In genomic region chr4:46628873-46629272, GRCm38 (mm10) we compare ENCODE assay signal across 17 mouse cellular contexts. TPM values are rescaled to one million over a fixed set of nuclear protein-coding genes. Genes with fewer than 3 reads are reported as not detected.
DNase-seq lines count a peak whose midpoint lies in the region; ATAC-seq and TF ChIP-seq lines count a peak whose summit lies in the region.
"Had no signal": no experiment of that assay in that cellular context is flagged by ENCODE, and none has a peak within 500 bp of the region (broad histone marks: within the 10 kb centered on the region; RNA-seq: fewer than 3 reads in every experiment).

No protein-coding gene starts in this region.

- in situ Hi-C loops in ES-E14 (cut with MboI; ENCODE audit: low sequenced_read_pairs in 2 of 2, unreplicated experiment in 2 of 2) = no loop called here

- H3K4me2 ChIP-seq in heart, embryonic 11.5 days = peak overlapping the region; percentile 31; the same call in 1 of the 2 replicates
- peak overlapping the region; percentile 37 for H3K4me2 ChIP-seq in kidney, embryonic 15.5 days
- H3K4me2 ChIP-seq: forebrain, embryonic 15.5 days; liver, embryonic 11.5 days; lung, embryonic 14.5 days had no signal

- H3K27ac ChIP-seq in heart, embryonic 11.5 days (ENCODE audit: low read depth, low read length) = no peak overlapping the region
- 0 out of 2 replicates have a peak overlapping the region, but pooled peaks have one; percentile 37 for H3K27ac ChIP-seq in kidney, embryonic 15.5 days
- H3K27ac ChIP-seq in ES-E14 (ENCODE audit: insufficient read depth, low read depth, low read length, poor library complexity, severe bottlenecking) = no peak overlapping the region
- 0 out of 2 replicates have a peak overlapping the region, but pooled peaks have one; percentile 2 for H3K27ac ChIP-seq in limb, embryonic 10.5 days
- H3K27ac ChIP-seq: forebrain, embryonic 15.5 days; gastrocnemius, adult 2 months had no signal

- no peak overlapping the region for H3K9ac ChIP-seq in heart, embryonic 11.5 days (ENCODE audit: low read depth, low read length)
- H3K9ac ChIP-seq in kidney, embryonic 15.5 days = no peak overlapping the region
- H3K9ac ChIP-seq in ES-E14 (ENCODE audit: insufficient read depth, low read depth, low read length, poor library complexity, severe bottlenecking) = 0 out of 2 replicates have a peak overlapping the region, but pooled peaks have one; percentile 10
- H3K9ac ChIP-seq: forebrain, embryonic 15.5 days; lung, embryonic 14.5 days had no signal

- no peaks in the 10 kb centered on the region for H3K36me3 ChIP-seq in heart, embryonic 11.5 days (ENCODE audit: control insufficient read depth, insufficient read depth, low read length)
- H3K36me3 ChIP-seq in kidney, embryonic 15.5 days = no peaks in the 10 kb centered on the region
- H3K36me3 ChIP-seq in ES-E14 (ENCODE audit: control insufficient read depth, insufficient read depth, low read length, poor library complexity, severe bottlenecking) = peaks cover 2% of the 10 kb centered on the region; the same call in 1 of the 2 replicates
- no peaks in the 10 kb centered on the region for H3K36me3 ChIP-seq in limb, embryonic 10.5 days
- H3K36me3 ChIP-seq: forebrain, embryonic 15.5 days; G1E had no signal

- 31% methylated on average over 9 of the region's 9 CpGs for WGBS in heart, embryonic 11.5 days (ENCODE audit: insufficient replicate concordance)
- whole genome bisulfite sequencing in kidney, embryonic 15.5 days = 19% methylated on average over 9 of the region's 9 CpGs
- WGBS in limb, embryonic 10.5 days = 50% methylated on average over 9 of the region's 9 CpGs

- intact Hi-C loops in heart, postnatal 36 days (cut with DNase I) = no loop called here

- no peak overlapping the region for H3K4me3 ChIP-seq in heart, embryonic 11.5 days (ENCODE audit: low read depth, low read length)
- no peak overlapping the region for H3K4me3 ChIP-seq in kidney, embryonic 15.5 days (replicated peaks)
- no peak overlapping the region for H3K4me3 ChIP-seq in ES-E14 (ENCODE audit: insufficient read depth in 1 of 2, low read depth in 1 of 2, low read length in 2 of 2, poor library complexity in 1 of 2, severe bottlenecking in 1 of 2)
- H3K4me3 ChIP-seq in limb, embryonic 10.5 days = no peak overlapping the region
- H3K4me3 ChIP-seq: forebrain, embryonic 15.5 days; gastrocnemius, adult 2 months had no signal

- peaks cover 5% of the 10 kb centered on the region; the same call in 1 of the 2 replicates for H3K4me1 ChIP-seq in heart, embryonic 11.5 days (ENCODE audit: control insufficient read depth, insufficient read depth, low read length)
- peaks cover 32% of the 10 kb centered on the region for H3K4me1 ChIP-seq in kidney, embryonic 15.5 days
- H3K4me1 ChIP-seq in ES-E14 (ENCODE audit: control insufficient read depth in 2 of 2, insufficient read depth in 2 of 2, low read length in 2 of 2, poor library complexity in 1 of 2) = peaks cover 14 to 37% of the 10 kb centered on the region in 2 experiments
- H3K4me1 ChIP-seq in limb, embryonic 10.5 days = peaks cover 33% of the 10 kb centered on the region

- 0 out of 2 replicates have a peak, but pooled peaks cover 4% of the 10 kb centered on the region for H3K27me3 ChIP-seq in heart, embryonic 11.5 days (ENCODE audit: control insufficient read depth, insufficient read depth, low read length)
- no peaks in the 10 kb centered on the region for H3K27me3 ChIP-seq in kidney, embryonic 15.5 days
- 0 out of 2 replicates have a peak, but pooled peaks cover under 1% of the 10 kb centered on the region for H3K27me3 ChIP-seq in limb, embryonic 10.5 days (ENCODE audit: low read depth, poor library complexity, severe bottlenecking)
- H3K27me3 ChIP-seq: forebrain, embryonic 15.5 days had no signal

- no peak for DNase-seq in heart, postnatal 36 days
- DNase-seq in kidney, postnatal 36 days = no peak
- no peak for DNase-seq in ES-E14 (ENCODE audit: low read depth, low spot score)
- no peak for DNase-seq in limb, embryonic 10.5 days (ENCODE audit: low spot score)
- DNase-seq in right cerebral cortex, postnatal 4 days = no peak
- DNase-seq: cerebellum, adult 9-10 months; gastrocnemius, adult 2 months; heart, postnatal 10 days; lung, embryonic 14.5 days; midbrain, embryonic 14.5 days; thymus, adult 18-20 months had no signal

- H3K9me3 ChIP-seq in heart, embryonic 11.5 days (replicated peaks; ENCODE audit: control insufficient read depth, low read length) = no peaks in the 10 kb centered on the region
- no peaks in the 10 kb centered on the region for H3K9me3 ChIP-seq in kidney, embryonic 15.5 days (replicated peaks)
- H3K9me3 ChIP-seq in ES-E14 (ENCODE audit: control insufficient read depth, insufficient read depth, low read depth, low read length) = no peaks in the 10 kb centered on the region
- H3K9me3 ChIP-seq in limb, embryonic 10.5 days (replicated peaks) = no peaks in the 10 kb centered on the region
- H3K9me3 ChIP-seq: forebrain, embryonic 15.5 days; G1E had no signal

- no peak for ATAC-seq in heart, embryonic 11.5 days (replicated peaks; ENCODE audit: insufficient number of reproducible peaks, low FRiP score, low TSS enrichment)
- ATAC-seq in kidney, embryonic 15.5 days (replicated peaks; ENCODE audit: low FRiP score) = peak; percentile 49; the same call in 1 of the 2 replicates
- no peak for ATAC-seq in frontal cortex, adult (ENCODE audit: low TSS enrichment)
- ATAC-seq: forebrain, embryonic 15.5 days had no signal

TF ChIP-seq in ES-E14, 5 proteins besides CTCF, POLR2A, EP300 and RAD21:
- TF ChIP-seq MAFK (IDR thresholded peaks at IDR 0.05; ENCODE audit: insufficient read depth, low read depth, low read length) (peak; percentile 71), ZC3H11A (IDR thresholded peaks at IDR 0.05; ENCODE audit: borderline replicate concordance, low read depth, low read length) (no peak), CHD2 (IDR thresholded peaks at IDR 0.05; ENCODE audit: low read depth, low read length) (no peak)

RNA-seq across cellular contexts. Expression of gene Tbc1d2, which starts 21.1 kb away (rescaled TPM):
- 0.11 and 0.30 TPM in 2 replicates for polyA plus RNA-seq in heart, embryonic 11.5 days (2014; fragmentation: Nextera tagmentation; extraction: Ambion mirVana)
- 1 to 10 TPM; 1.6 to 1.9 TPM for total RNA-seq in heart, postnatal 36 days (2021)
- polyA plus RNA-seq in kidney, embryonic 15.5 days (2015; fragmentation: Nextera tagmentation; extraction: Ambion mirVana) = 2.8 and 3.0 TPM in 2 replicates
- 6.6 and 7.0 TPM in 2 replicates for total RNA-seq in ES-E14 (2012; rRNA removed)
- 1.2 and 1.8 TPM in 2 replicates for polyA plus RNA-seq in limb, embryonic 10.5 days (2016; fragmentation: Nextera tagmentation; extraction: Ambion mirVana)
- polyA plus RNA-seq: G1E had no signal

RNA-seq across cellular contexts. Expression of gene Coro2a, which starts 26.9 kb away (rescaled TPM):
- 0.50 and 0.56 TPM in 2 replicates for polyA plus RNA-seq in heart, embryonic 11.5 days (2014; fragmentation: Nextera tagmentation; extraction: Ambion mirVana)
- total RNA-seq in heart, postnatal 36 days (2021) = under 1 TPM; 0.28 to 0.46 TPM
- polyA plus RNA-seq in kidney, embryonic 15.5 days (2015; fragmentation: Nextera tagmentation; extraction: Ambion mirVana) = 4.8 and 6.0 TPM in 2 replicates
- total RNA-seq in ES-E14 (2012; rRNA removed) = 1.6 and 2.5 TPM in 2 replicates
- 2.1 and 2.2 TPM in 2 replicates for polyA plus RNA-seq in limb, embryonic 10.5 days (2016; fragmentation: Nextera tagmentation; extraction: Ambion mirVana)

Comparison
In these comparisons a context has a peak if more than half of its experiments do, and no peak if none do; other contexts are left out.
1. H3K27ac ChIP-seq: peak in kidney, embryonic 15.5 days (single experiment) and limb, embryonic 10.5 days (single experiment); none in heart, embryonic 11.5 days (single experiment) and ES-E14 (single experiment).